Mouse (Mus musculus) MEL (cell line): ENCODE results near the gene Clec1a. TPM values are rescaled to one million over a fixed set of nuclear protein-coding genes. Genes with fewer than 3 reads are reported as not detected.

Experiments used
- DNase-seq: peaks from one replicate; pipeline ENCODE4 v3.0.0; 2011; ENCODE audit warnings: low read depth, low spot score
- H3K27ac ChIP-seq: 2 replicates; pipeline ENCODE4 v1.5.1; 2012; ENCODE audit warnings: low read depth, mild to moderate bottlenecking, control low read depth, low read length, moderate library complexity; ENCODE audit not compliant: control insufficient read depth
- H3K27me3 ChIP-seq, 2 experiments: fragments of 150-350 bp in 1 of 2; sonication (generic) in 1 of 2; 2 replicates each; pipeline ENCODE4 v1.6.1; 2012; ENCODE audit warnings: low read length in 2 of 2, mild to moderate bottlenecking in 2 of 2, improper control_type of control experiment in 1 of 2, moderate library complexity in 1 of 2; ENCODE audit not compliant: insufficient read depth in 2 of 2, control insufficient read depth in 1 of 2
- H3K36me3 ChIP-seq, 2 experiments: 2 replicates each; pipeline ENCODE4 v1.6.1; 2012 to 2014; ENCODE audit warnings: low read length in 2 of 2, improper control_type of control experiment in 1 of 2, inconsistent platforms in 1 of 2, mild to moderate bottlenecking in 1 of 2; ENCODE audit not compliant: insufficient read depth in 2 of 2, control insufficient read depth in 1 of 2
- H3K4me1 ChIP-seq, 2 experiments: fragments of 150-350 bp in 1 of 2; sonication (generic) in 1 of 2; 2 replicates each; pipeline ENCODE4 v1.6.1; 2012; ENCODE audit warnings: low read length in 2 of 2, improper control_type of control experiment in 1 of 2, mild to moderate bottlenecking in 1 of 2; ENCODE audit not compliant: insufficient read depth in 2 of 2, control insufficient read depth in 1 of 2
- H3K4me3 ChIP-seq, 2 experiments: fragments of 150-350 bp in 1 of 2; sonication (generic) in 1 of 2; 2 replicates each; pipeline ENCODE4 v1.5.1; 2012; ENCODE audit warnings: low read depth in 2 of 2, low read length in 2 of 2, mild to moderate bottlenecking in 2 of 2, moderate library complexity in 2 of 2, control low read depth in 1 of 2, improper control_type of control experiment in 1 of 2; ENCODE audit not compliant: control insufficient read depth in 1 of 2, insufficient read depth in 1 of 2
- H3K79me2 ChIP-seq: 2 replicates; pipeline ENCODE4 v1.6.1; 2012; ENCODE audit warnings: mild to moderate bottlenecking, low read length, moderate library complexity; ENCODE audit not compliant: control insufficient read depth, poor library complexity, insufficient read depth
- H3K9ac ChIP-seq: 2 replicates; pipeline ENCODE4 v1.6.1; 2012; ENCODE audit warnings: low read depth, mild to moderate bottlenecking, control low read depth, low read length, moderate library complexity; ENCODE audit not compliant: control insufficient read depth, poor library complexity, severe bottlenecking
- H3K9me3 ChIP-seq: fragments of 150-350 bp; sonication (generic); replicated peaks from 2 replicates; pipeline ENCODE4 v1.6.1; 2012; ENCODE audit warnings: mild to moderate bottlenecking, low read length, improper control_type of control experiment, moderate library complexity; ENCODE audit not compliant: insufficient read depth
- BHLHE40 ChIP-seq: IDR thresholded peaks from 2 replicates; pipeline ENCODE4 v1.6.1; 2012; ENCODE audit warnings: low read depth, mild to moderate bottlenecking, inconsistent platforms, low read length, improper control_type of control experiment, borderline replicate concordance
- CHD1 ChIP-seq: IDR thresholded peaks from 2 replicates; pipeline ENCODE4 v1.6.1; 2012; ENCODE audit warnings: low read depth, mild to moderate bottlenecking, inconsistent platforms, low read length, improper control_type of control experiment
- ELF1 ChIP-seq: IDR thresholded peaks from 2 replicates; pipeline ENCODE4 v1.6.1; 2014; ENCODE audit warnings: low read depth, mild to moderate bottlenecking, inconsistent platforms, low read length, improper control_type of control experiment, moderate library complexity
- EP300 ChIP-seq, 2 experiments: IDR thresholded peaks; 2 replicates each; pipeline ENCODE4 v1.6.1; 2011; ENCODE audit warnings: improper control_type of control experiment in 2 of 2, low read length in 2 of 2, low read depth in 1 of 2, mild to moderate bottlenecking in 1 of 2
- GATA1 ChIP-seq: IDR thresholded peaks from 2 replicates; pipeline ENCODE4 v1.6.1; 2011; ENCODE audit warnings: low read depth, low read length, improper control_type of control experiment
- KAT2A ChIP-seq: conservative IDR thresholded peaks from 2 replicates; pipeline ENCODE4 v1.6.1; 2012; ENCODE audit warnings: low read depth, low read length, improper control_type of control experiment, inconsistent platforms
- MAFK ChIP-seq: IDR thresholded peaks from 2 replicates; pipeline ENCODE4 v1.6.1; 2011; ENCODE audit warnings: low read depth, mild to moderate bottlenecking, low read length, improper control_type of control experiment, borderline replicate concordance
- MAX ChIP-seq: IDR thresholded peaks from 2 replicates; pipeline ENCODE4 v1.6.1; 2011; ENCODE audit warnings: low read length, improper control_type of control experiment
- MAZ ChIP-seq: IDR thresholded peaks from 2 replicates; pipeline ENCODE4 v1.6.1; 2012; ENCODE audit warnings: low read depth, mild to moderate bottlenecking, inconsistent platforms, low read length, improper control_type of control experiment
- MEF2A ChIP-seq: IDR thresholded peaks from 2 replicates; pipeline ENCODE4 v1.6.1; 2014; ENCODE audit warnings: low read depth, mild to moderate bottlenecking, inconsistent platforms, low read length, improper control_type of control experiment; ENCODE audit not compliant: poor library complexity, insufficient replicate concordance, severe bottlenecking; ENCODE audit errors: extremely low read depth
- NELFE ChIP-seq: IDR thresholded peaks from 2 replicates; pipeline ENCODE4 v1.6.1; 2011; ENCODE audit warnings: low read depth, low read length, improper control_type of control experiment
- NRF1 ChIP-seq: IDR thresholded peaks from 2 replicates; pipeline ENCODE4 v1.6.1; 2014; ENCODE audit warnings: low read depth, mild to moderate bottlenecking, inconsistent platforms, low read length, improper control_type of control experiment, moderate library complexity; ENCODE audit not compliant: poor library complexity, insufficient read depth, severe bottlenecking
- RAD21 ChIP-seq: IDR thresholded peaks from 2 replicates; pipeline ENCODE4 v1.6.1; 2011; ENCODE audit warnings: mild to moderate bottlenecking, low read depth, low read length, improper control_type of control experiment
- SMC3 ChIP-seq: IDR thresholded peaks from 2 replicates; pipeline ENCODE4 v1.6.1; 2011; ENCODE audit warnings: low read depth, low read length, improper control_type of control experiment
- USF1 ChIP-seq: IDR thresholded peaks from 2 replicates; pipeline ENCODE4 v1.6.1; 2014; ENCODE audit warnings: low read depth, mild to moderate bottlenecking, inconsistent platforms, low read length, improper control_type of control experiment, moderate library complexity
- polyA plus RNA-seq, 2 experiments: library from polyadenylated mRNA; stranded (reverse) in 1 of 2; unstranded in 1 of 2; fragments of >175 nt in 1 of 2; fragments of >200 nt in 1 of 2; gene quantifications; 2 replicates each; pipeline versions ENCODE4 v1.2.1 to v1.2.4; 2012; ENCODE audit warnings: low replicate concordance in 2 of 2, low read depth in 1 of 2; ENCODE audit not compliant: insufficient read length in 2 of 2, insufficient read depth in 1 of 2, missing spikeins in 1 of 2
- total RNA-seq: library from RNA; depleted of rRNA; stranded (reverse); fragments of 300-350 nt; gene quantifications from 2 replicates; pipeline ENCODE4 v1.2.3, GENCODE M21; 2012

Gene Clec1a
- total and polyA plus RNA-seq, 3 experiments: not detected

GRCm38 (mm10) chr6:129449743-129450142 is 2.1 kb downstream of the Clec1a start:
- Histone ChIP-seq H3K27me3 (peaks cover 0 to 4% of the 10 kb centered on the region in 2 experiments; a peak in 3 of 4 replicates), H3K36me3 (no peaks in the 10 kb centered on the region), H3K4me1 (no peaks in the 10 kb centered on the region)

GRCm38 (mm10) chr6:129438033-129438432 is 13.8 kb downstream of the Clec1a start:
- Histone ChIP-seq H3K4me3 (no peak overlapping the region), H3K79me2 (no peaks in the 10 kb centered on the region), H3K27me3 (peaks cover 2 to 6% of the 10 kb centered on the region in 2 experiments; a peak in 3 of 4 replicates), H3K36me3 (no peaks in the 10 kb centered on the region), H3K9ac (no peak overlapping the region), H3K27ac (no peak overlapping the region), H3K4me1 (no peaks in the 10 kb centered on the region), H3K9me3 (no peaks in the 10 kb centered on the region)
- no peak for TF ChIP-seq MAFK
- no peak for TF ChIP-seq BHLHE40
- no peak for TF ChIP-seq MEF2A
- no peak for TF ChIP-seq EP300 (IDR thresholded peaks at IDR 0.05; ENCODE audit: low read depth in 1 of 2, low read length in 2 of 2)
- DNase-seq: no peak

More at GRCm38 (mm10) chr6:129449743-129450142, 2.1 kb downstream of the Clec1a start:
- H3K79me2 ChIP-seq: no peaks in the 10 kb centered on the region
- H3K9ac ChIP-seq: no peak overlapping the region
- no peaks in the 10 kb centered on the region for H3K9me3 ChIP-seq
- DNase-seq: no peak
- H3K27ac ChIP-seq: no peak overlapping the region
- no peak overlapping the region for H3K4me3 ChIP-seq
- no peak for TF ChIP-seq SMC3
- no peak for TF ChIP-seq EP300 (IDR thresholded peaks at IDR 0.05; ENCODE audit: low read depth in 1 of 2, low read length in 2 of 2)
- no peak for TF ChIP-seq MAZ
- TF ChIP-seq CHD1: no peak
- TF ChIP-seq NELFE: no peak
- no peak for TF ChIP-seq NRF1
- no peak for TF ChIP-seq USF1
- no peak for TF ChIP-seq MAFK
- TF ChIP-seq MAX: no peak

GRCm38 (mm10) chr6:129436025-129436424 is 15.8 kb downstream of the Clec1a start:
- Histone ChIP-seq H3K79me2 (no peaks in the 10 kb centered on the region), H3K9me3 (no peaks in the 10 kb centered on the region), H3K36me3 (no peaks in the 10 kb centered on the region), H3K4me1 (no peaks in the 10 kb centered on the region)
- no peak for TF ChIP-seq CHD1
- TF ChIP-seq GATA1: no peak
- TF ChIP-seq ELF1: no peak
- TF ChIP-seq RAD21: no peak
- no peak for TF ChIP-seq KAT2A
- TF ChIP-seq, all 39 proteins: peak for 0
- DNase-seq: no peak
- no peak overlapping the region for H3K9ac ChIP-seq
- no peak overlapping the region for H3K4me3 ChIP-seq
- peaks cover 2 to 6% of the 10 kb centered on the region in 2 experiments; a peak in 2 of 4 replicates for H3K27me3 ChIP-seq
- no peak overlapping the region for H3K27ac ChIP-seq
